Mouse (Mus musculus) thymus, postnatal 14 days (tissue): ENCODE results near the gene Prss45.

Source experiments
- DNase-seq: peaks from one replicate; pipeline ENCODE4 v3.0.0; 2021

Gene Prss45

GRCm38 (mm10) chr9:110858967-110859596 lies 24.7 kb downstream of the Prss45 start:
- no peak for DNase-seq

- peak; percentile 62 for DNase-seq
These were observed 36.6 kb downstream of the Prss45 start for GRCm38 (mm10) chr9:110871030-110871429.

- peak; percentile 54 for DNase-seq
These were observed 39.6 kb downstream of the Prss45 start for GRCm38 (mm10) chr9:110873681-110874659.

- no peak for DNase-seq
These were observed 40.3 kb downstream of the Prss45 start for GRCm38 (mm10) chr9:110874660-110875191.

GRCm38 (mm10) chr9:110875288-110875695 lies 40.9 kb downstream of the Prss45 start:
- no peak for DNase-seq

- no peak for DNase-seq
These were observed 43.0 kb downstream of the Prss45 start for GRCm38 (mm10) chr9:110877353-110877752.

GRCm38 (mm10) chr9:110877888-110878287 lies 43.5 kb downstream of the Prss45 start:
- DNase-seq = no peak

GRCm38 (mm10) chr9:110879191-110879920 lies 45.0 kb downstream of the Prss45 start, which contains the start of gene Als2cl:
Als2cl (plus strand) TSS chr9:110879870.
- no peak for DNase-seq

GRCm38 (mm10) chr9:110879998-110880561 lies 45.7 kb downstream of the Prss45 start, which contains the start of gene Tmie:
Tmie (minus strand) TSS chr9:110880113.
- DNase-seq = peak; percentile 78

- DNase-seq = no peak
These were observed 46.4 kb downstream of the Prss45 start for GRCm38 (mm10) chr9:110880772-110881171.

- DNase-seq = no peak
These were observed 47.6 kb downstream of the Prss45 start for GRCm38 (mm10) chr9:110881953-110882352.

GRCm38 (mm10) chr9:110887388-110888303 lies 53.3 kb downstream of the Prss45 start:
- peak; percentile 80 for DNase-seq

GRCm38 (mm10) chr9:110888935-110889334 lies 54.5 kb downstream of the Prss45 start:
- no peak for DNase-seq

- no peak for DNase-seq
These were observed 55.8 kb downstream of the Prss45 start for GRCm38 (mm10) chr9:110890026-110890783.
